Mouse (Mus musculus) ZHBTc4 (cell line): Measurements from ENCODE around the gene Gm49405.
"Not testable (repeated sequence)": the region's sequence is repeated elsewhere in the genome, so short reads cannot be mapped to it uniquely, and the experiment has no call there.

ENCODE experiments used
- DNase-seq: peaks from one replicate; pipeline ENCODE4 v3.0.0-alpha.2; 2011; ENCODE audit warnings: low read depth, low spot score

Gm49405 gene

GRCm38 (mm10) chr19:4049069-4049468 lies 48.6 kb downstream of the Gm49405 start:
- DNase-seq, result not testable (repeated sequence)

DNA sequence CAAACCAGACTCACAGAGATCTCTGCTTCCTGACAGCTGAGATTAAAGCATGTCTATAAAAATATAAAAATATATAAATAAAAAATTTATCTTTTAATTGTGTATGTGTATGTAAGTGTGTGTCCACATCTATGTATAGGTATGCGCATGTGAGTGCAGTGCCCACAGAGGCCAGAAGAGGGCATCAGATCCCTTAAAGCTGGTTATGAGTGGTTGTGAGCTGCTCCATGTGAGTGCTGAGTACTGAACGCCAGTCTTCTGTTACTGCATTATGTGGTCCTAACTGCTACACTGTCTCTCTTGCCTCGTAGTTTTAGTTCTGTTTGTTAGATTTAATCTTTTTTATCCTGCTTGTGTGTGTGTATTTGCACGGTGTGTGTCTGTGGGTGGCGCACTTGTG lies 50.6 kb downstream of the Gm49405 start:
- DNase-seq, result peak; percentile 68

GRCm38 (mm10) chr19:4051741-4052515 lies 51.5 kb downstream of the Gm49405 start:
- peak; percentile 74 for DNase-seq

- DNase-seq, result no peak
These were observed 52.1 kb downstream of the Gm49405 start for GRCm38 (mm10) chr19:4052516-4053030.

DNA sequence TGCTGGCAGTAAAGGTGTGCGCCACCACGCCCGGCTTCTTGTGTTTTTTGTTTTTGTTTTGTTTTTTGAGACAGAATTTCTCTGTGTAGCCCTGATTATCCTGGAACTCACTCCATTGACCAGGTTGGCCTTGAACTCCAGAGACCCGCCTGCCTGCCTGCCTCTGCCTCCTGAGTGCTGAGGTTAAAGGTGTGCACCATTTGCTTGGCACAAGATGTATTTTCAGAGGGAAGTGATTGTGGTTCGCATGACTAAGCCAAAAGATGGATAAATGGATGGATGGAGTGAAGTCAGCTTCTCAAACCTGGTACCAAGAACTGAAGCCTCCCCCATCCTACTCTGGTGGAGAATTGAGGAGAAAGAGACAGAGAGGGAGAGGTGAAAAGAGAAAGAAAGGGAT lies 54.2 kb downstream of the Gm49405 start:
- no peak for DNase-seq
